Mouse (Mus musculus) leukemia stem cell, adult 10-12 weeks (primary cell): ENCODE measurements around the gene Dip2a. TPM values are rescaled to one million over a fixed set of nuclear protein-coding genes. Genes with fewer than 3 reads are reported as not detected.

ENCODE experiments used
- polyA plus RNA-seq: library from polyadenylated mRNA; stranded (reverse); fragments of >175 nt; gene quantifications from 2 replicates; pipeline ENCODE4 v1.2.3, GENCODE M21; 2012; ENCODE audit warnings: low replicate concordance

Gene Dip2a
- polyA plus RNA-seq: 1.4 and 2.2 TPM in 2 replicates

GRCm38 (mm10) chr10:76344711-76345539 is at the start of gene Dip2a:
TSS of gene Dip2a (minus strand) at chr10:76345291.

GRCm38 (mm10) chr10:76253536-76253935 is 91.6 kb downstream of the Dip2a start, which contains the start of gene S100b:
TSS of gene S100b (plus strand) at chr10:76253853.

GRCm38 (mm10) chr10:76237341-76238225 is 107.5 kb downstream of the Dip2a start, which contains the start of gene Prmt2:
TSS of gene Prmt2 (minus strand) at chr10:76237865.

Other genes starting within 250 kb of the Dip2a start
- not detected in 2 replicates for gene Slc5a4b, start 234.3 kb downstream of the Dip2a start, polyA plus RNA-seq
- not detected in 2 replicates for gene Slc5a4a, start 197.8 kb downstream of the Dip2a start, polyA plus RNA-seq
- 1.8 and 3.1 TPM in 2 replicates for gene Prmt2, start 107.4 kb downstream of the Dip2a start, polyA plus RNA-seq
- gene S100b, start 91.4 kb downstream of the Dip2a start, polyA plus RNA-seq: not detected in 2 replicates
- not detected in 2 replicates for gene AC141477.1, start 95.2 kb upstream of the Dip2a start, polyA plus RNA-seq
- 38.7 and 62.8 TPM in 2 replicates for gene Pcnt, start 97.5 kb upstream of the Dip2a start, polyA plus RNA-seq
- not detected in 2 replicates for gene 2610028H24Rik, start 103.8 kb upstream of the Dip2a start, polyA plus RNA-seq
- gene Mcm3ap, start 123.6 kb upstream of the Dip2a start, polyA plus RNA-seq: 11.8 and 18.4 TPM in 2 replicates
- gene Ybey, start 123.8 kb upstream of the Dip2a start, polyA plus RNA-seq: 0.90 and 1.7 TPM in 2 replicates
- gene Lss, start 186.3 kb upstream of the Dip2a start, polyA plus RNA-seq: 1.9 and 6.9 TPM in 2 replicates
- gene Spatc1l, start 217.0 kb upstream of the Dip2a start, polyA plus RNA-seq: not detected in 2 replicates
- gene Ftcd, start 230.4 kb upstream of the Dip2a start, polyA plus RNA-seq: not detected in 2 replicates